Mouse (Mus musculus) 416B (cell line): ENCODE results near the gene Rhobtb1.
A peak's percentile ranks its signal among the peaks of the same experiment; 100 is the strongest.

ENCODE experiments used
- DNase-seq: peaks from one replicate; pipeline ENCODE4 v3.0.0; 2011; ENCODE audit warnings: low read depth

Gene Rhobtb1

GRCm38 (mm10) chr10:69324816-69325215 is 173.6 kb downstream of the Rhobtb1 start:
- no peak for DNase-seq

- DNase-seq = no peak
These were observed 175.2 kb downstream of the Rhobtb1 start for GRCm38 (mm10) chr10:69326433-69326832.

GRCm38 (mm10) chr10:69327362-69327761 is 176.1 kb downstream of the Rhobtb1 start:
- no peak for DNase-seq

GRCm38 (mm10) chr10:69328029-69328655 is 176.9 kb downstream of the Rhobtb1 start:
- no peak for DNase-seq

GRCm38 (mm10) chr10:69328656-69329046 is 177.4 kb downstream of the Rhobtb1 start:
- DNase-seq = peak; percentile 37

- no peak for DNase-seq
These were observed 180.0 kb downstream of the Rhobtb1 start for GRCm38 (mm10) chr10:69331231-69331630.

- no peak for DNase-seq
These were observed 182.0 kb downstream of the Rhobtb1 start for GRCm38 (mm10) chr10:69333212-69333611.

GRCm38 (mm10) chr10:69334271-69335194 is 183.3 kb downstream of the Rhobtb1 start:
- DNase-seq = no peak

GRCm38 (mm10) chr10:69335195-69335536 is 183.9 kb downstream of the Rhobtb1 start:
- DNase-seq = no peak

GRCm38 (mm10) chr10:69335611-69336010 is 184.4 kb downstream of the Rhobtb1 start:
- DNase-seq = no peak

GRCm38 (mm10) chr10:69336219-69336618 is 185.0 kb downstream of the Rhobtb1 start:
- DNase-seq = no peak

- DNase-seq = no peak
These were observed 188.8 kb downstream of the Rhobtb1 start for GRCm38 (mm10) chr10:69340001-69340400.
